Mouse (Mus musculus) gastrocnemius, postnatal 36 days (tissue): ENCODE measurements at regions not wholly inside any gene's neighbourhood (a gene's known extent, or its start where the extent isn't known, plus 50 kb on each side); places are given as distances from the start of the nearest gene placed in this dataset.

ENCODE experiments used
- DNase-seq, 2 experiments: peaks; one replicate each; pipeline ENCODE4 v3.0.0; 2022
- intact Hi-C: fragments of 180-260 bp; cut with DNase I; formaldehyde crosslinking; loops from one replicate; pipeline ENCODE4 v1.15.1; 2025

GRCm38 (mm10) chr7:134436917-134437316 lies 51.5 kb upstream of the D7Ertd443e start:
- DNase-seq = no peak
- intact Hi-C loops = no loop called here

GRCm38 (mm10) chr7:134439281-134439680 lies 53.8 kb upstream of the D7Ertd443e start:
- intact Hi-C loops = no loop called here
- DNase-seq = no peak

DNA sequence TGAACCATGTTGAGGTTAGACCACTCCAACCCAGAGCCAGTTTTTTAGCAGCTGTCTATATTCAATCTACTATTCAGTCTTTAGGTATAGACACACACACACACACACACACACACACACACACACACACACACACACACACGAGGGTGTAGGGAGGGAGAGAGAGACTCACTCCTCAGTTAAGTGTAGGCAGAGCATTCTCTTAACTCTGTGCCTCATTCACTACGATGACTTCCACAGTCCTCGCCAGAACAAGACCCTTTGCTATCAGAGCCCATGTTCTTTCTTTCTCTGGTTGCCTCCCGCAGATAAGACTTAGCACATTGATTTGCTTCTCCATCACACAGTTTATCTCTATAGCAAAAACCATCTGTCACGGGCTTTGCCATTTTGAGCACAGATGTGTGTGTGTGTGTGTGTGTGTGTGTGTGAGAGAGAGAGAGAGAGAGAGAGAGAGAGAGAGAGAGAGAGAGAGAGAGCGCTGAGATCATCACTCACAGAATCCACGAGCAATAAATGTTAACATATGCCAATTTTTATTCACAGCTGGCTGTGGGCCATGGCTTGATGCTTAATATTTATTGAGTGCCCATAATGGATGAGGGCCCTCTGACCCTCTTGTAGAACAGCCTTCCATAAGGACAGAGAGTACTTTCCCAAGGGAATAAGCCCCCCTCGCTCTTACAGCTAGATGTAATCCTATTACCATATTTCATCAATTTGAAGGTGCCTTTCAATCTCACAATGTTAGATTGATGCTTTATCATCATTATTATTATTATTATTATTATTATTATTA lies 59.7 kb upstream of the D7Ertd443e start:
- intact Hi-C loops = no loop called here
- DNase-seq = no peak

DNA sequence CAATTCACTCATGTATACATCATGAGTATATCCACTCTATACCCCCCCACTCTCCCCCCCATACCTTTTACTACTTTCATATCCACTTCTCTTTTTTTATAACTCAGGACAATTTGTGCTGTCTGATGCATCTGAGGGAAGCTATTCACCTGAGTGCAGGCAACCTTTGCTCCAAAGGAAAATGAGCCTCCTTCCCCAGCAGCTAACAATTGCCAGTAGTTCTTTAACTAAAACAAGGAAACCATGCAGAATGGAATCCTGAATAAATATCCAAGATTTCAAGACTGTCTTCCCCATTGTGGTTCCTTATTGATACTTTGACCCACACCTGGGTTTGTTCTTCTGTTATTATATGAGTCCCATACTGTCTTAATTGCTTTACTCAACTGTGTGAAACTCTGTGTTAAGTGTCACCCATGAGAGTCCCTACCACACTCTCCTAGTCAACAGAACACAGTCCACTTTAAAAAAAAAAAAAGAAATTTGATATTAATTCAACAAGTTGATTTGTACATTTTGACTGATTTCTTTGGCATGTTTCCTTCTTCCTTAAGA lies 62.3 kb upstream of the D7Ertd443e start:
- DNase-seq = no peak
- intact Hi-C loops = no loop called here

GRCm38 (mm10) chr7:134448831-134449230 lies 63.4 kb upstream of the D7Ertd443e start:
- DNase-seq = no peak
- intact Hi-C loops = no loop called here

DNA sequence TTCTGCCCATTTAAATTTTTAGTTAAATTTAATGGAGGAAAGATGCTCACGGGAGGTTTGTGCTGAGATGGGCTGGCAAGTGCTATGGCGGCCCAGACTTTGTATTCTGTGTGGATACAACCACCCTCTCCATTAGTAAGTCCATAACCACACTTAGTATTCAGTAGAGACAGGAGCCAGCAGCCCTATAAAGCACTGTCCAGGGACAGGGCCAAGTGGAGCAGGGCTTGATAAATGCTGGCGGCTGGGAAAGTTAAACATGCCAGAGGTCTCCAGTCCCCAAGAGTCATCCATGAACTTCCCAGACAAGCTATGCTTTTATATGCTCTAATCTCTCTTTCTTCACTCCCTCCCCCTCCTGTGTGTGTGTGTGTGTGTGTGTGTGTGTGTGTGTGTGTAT lies 77.2 kb upstream of the D7Ertd443e start:
- intact Hi-C loops = no loop called here
- DNase-seq = no peak

GRCm38 (mm10) chr7:134463380-134463779 lies 77.9 kb upstream of the D7Ertd443e start:
- DNase-seq = no peak
- intact Hi-C loops = no loop called here

DNA sequence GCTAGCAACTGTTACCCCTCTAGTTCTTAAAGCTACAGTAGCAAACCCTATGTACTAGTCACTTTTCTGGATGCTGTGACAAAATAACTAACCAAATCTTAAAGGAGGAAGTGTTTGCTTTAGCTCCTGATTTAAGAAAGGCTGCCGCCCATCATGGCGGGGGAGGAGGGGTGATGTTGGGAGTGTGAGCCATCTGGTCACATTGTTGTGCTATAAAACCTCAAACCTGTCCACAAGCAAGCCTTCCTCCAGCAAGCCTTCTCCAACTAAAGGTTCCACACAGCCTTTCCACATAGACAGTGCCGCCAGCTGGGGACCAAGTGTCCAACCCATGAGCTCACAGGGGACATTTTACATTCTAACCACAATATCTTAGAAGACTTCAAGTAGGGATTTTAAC lies 81.8 kb upstream of the D7Ertd443e start:
- intact Hi-C loops = no loop called here
- DNase-seq = no peak

- DNase-seq = no peak
- intact Hi-C loops = no loop called here
Measured at GRCm38 (mm10) chr7:134471286-134471685, 85.8 kb upstream of the D7Ertd443e start.

GRCm38 (mm10) chr7:134491326-134491725 lies 105.9 kb upstream of the D7Ertd443e start:
- intact Hi-C loops = no loop called here
- DNase-seq = no peak

GRCm38 (mm10) chr7:134497219-134497618 lies 111.8 kb upstream of the D7Ertd443e start:
- no peak for DNase-seq
- intact Hi-C loops = no loop called here

DNA sequence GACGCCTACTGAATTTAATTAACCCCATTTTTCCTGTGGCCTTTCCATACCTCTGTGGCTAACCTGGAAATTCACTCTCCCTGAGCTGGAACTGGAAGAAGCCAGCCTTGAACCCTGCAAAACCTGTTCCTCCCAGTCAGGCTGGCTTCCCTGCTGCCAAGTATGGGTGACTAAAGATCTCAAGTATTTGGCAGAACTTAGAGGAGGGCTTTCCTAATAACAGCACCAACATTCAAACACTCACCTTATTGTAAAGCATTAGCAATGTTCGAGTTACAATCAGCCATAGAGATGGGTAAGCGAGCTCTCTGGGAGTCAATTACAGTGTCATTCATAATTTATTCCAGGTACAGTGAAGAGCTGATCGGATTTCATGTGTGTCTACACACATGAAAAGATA lies 112.4 kb upstream of the D7Ertd443e start:
- DNase-seq = no peak
- intact Hi-C loops = no loop called here

DNA sequence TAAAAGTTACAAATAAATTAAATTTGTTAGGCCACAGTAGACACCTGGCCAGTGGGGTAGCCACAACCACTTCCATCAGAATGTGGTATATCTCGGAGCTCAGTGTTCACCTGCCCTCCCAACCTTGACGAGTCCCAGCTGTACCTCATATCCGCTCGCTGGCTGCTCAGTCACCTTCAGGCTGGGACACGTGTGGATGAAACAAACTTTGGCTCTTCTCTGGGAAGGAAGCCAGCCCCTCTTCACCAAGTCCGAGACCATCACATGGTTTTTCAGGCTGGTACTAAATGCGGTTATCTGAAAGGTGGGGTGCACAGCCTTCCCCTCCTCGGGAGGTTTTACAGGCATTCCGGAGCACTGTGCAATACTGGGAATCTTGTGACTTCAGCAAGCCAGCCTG lies 113.3 kb upstream of the D7Ertd443e start:
- no peak for DNase-seq
- intact Hi-C loops = no loop called here

DNA sequence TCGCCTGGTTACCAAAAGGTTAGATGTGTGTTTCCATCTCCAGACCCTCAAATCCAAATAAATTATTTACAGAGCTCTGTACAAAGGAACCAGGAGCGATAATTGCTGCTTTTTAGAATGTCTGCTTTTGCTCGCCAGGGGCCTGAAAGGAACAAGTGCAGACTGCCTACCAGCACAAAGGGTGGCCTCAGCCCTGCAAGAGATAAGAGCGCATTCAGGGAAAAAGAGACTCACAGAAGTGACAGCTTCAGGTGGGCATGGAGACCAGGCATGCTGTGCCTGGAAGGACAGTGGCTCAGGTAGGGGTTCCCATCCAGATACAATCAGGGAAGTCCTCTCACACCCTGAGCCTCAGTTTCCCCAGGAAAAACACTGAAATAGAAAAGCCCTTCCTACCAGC lies 114.0 kb upstream of the D7Ertd443e start:
- no peak for DNase-seq
- intact Hi-C loops = no loop called here

GRCm38 (mm10) chr7:134500210-134500609 lies 114.7 kb upstream of the D7Ertd443e start:
- intact Hi-C loops = no loop called here
- no peak for DNase-seq

- no peak for DNase-seq
Measured at GRCm38 (mm10) chr7:134501079-134501478, 115.6 kb upstream of the D7Ertd443e start.

GRCm38 (mm10) chr7:134510333-134510928 lies 125.0 kb upstream of the D7Ertd443e start:
- no peak for DNase-seq
- intact Hi-C loops = no loop called here

More at GRCm38 (mm10) chr7:134501079-134501478, 115.6 kb upstream of the D7Ertd443e start:
- intact Hi-C loops = no loop called here

- no peak for DNase-seq
- intact Hi-C loops = no loop called here
Measured at GRCm38 (mm10) chr7:134519372-134519975, 134.0 kb upstream of the D7Ertd443e start.

- intact Hi-C loops = no loop called here
- no peak for DNase-seq
Measured at GRCm38 (mm10) chr7:134523897-134524296, 138.4 kb upstream of the D7Ertd443e start.

- intact Hi-C loops = no loop called here
- no peak for DNase-seq
Measured at GRCm38 (mm10) chr7:134525041-134525440, 139.6 kb upstream of the D7Ertd443e start.

DNA sequence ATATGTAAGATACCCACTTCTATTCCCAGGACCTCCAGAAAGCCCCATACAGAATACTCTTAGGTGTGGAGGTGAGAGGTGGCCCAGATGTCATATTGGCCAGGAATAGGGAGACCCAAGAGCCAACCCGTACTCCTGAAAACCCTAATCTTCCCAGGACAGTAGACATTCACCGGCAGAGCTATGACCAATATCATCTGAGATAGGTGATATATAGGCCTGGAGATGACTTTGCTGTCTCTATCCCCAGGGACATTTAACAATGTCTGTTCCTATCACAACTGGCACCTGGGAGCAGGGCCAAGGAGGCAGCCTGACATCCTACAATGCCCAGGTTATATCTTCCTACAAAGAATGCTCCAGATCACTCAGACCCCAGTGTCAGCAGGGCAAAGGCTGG lies 140.0 kb upstream of the D7Ertd443e start:
- intact Hi-C loops = no loop called here
- DNase-seq = no peak

DNA sequence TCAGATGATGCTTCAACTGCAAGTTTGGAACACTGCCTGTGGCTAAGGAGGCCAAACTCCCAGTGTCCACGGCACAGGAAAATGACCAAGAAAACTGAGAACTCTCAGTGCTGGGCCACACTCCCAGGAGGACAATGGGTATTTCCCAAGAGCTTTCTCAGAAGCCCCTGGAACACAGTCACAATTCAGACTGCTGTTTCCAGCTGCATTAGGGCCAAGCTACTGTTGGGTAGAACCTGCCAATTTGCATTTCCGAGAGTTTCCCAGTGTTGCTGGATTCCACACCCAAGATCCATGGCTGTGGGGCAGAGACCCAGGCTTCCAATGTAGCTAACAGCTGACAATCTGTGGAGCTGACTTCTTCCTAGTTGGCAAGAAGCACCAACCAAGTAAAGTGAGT lies 141.9 kb upstream of the D7Ertd443e start:
- intact Hi-C loops = no loop called here
- no peak for DNase-seq
